Mouse (Mus musculus) intestine, embryonic 14.5 days (tissue): ENCODE measurements at regions not wholly inside any gene's neighbourhood (a gene's known extent, or its start where the extent isn't known, plus 50 kb on each side); places are given as distances from the start of the nearest gene placed in this dataset.

ENCODE experiments used
- ATAC-seq: fragments of 200-750 bp; cut with Nextera tagmentation; replicated peaks from 2 replicates; pipeline ENCODE4 v1.8.0; 2017; ENCODE audit warnings: low read depth, moderate number of reproducible peaks, moderate TSS enrichment, moderate library complexity; ENCODE audit not compliant: low FRiP score, low TSS enrichment
- DNase-seq: peaks from one replicate; pipeline ENCODE4 v3.0.0-alpha.2; 2018; ENCODE audit warnings: low spot score
- H3K27ac ChIP-seq: fragments of 300-500 bp; sonication (generic); 2 replicates; pipeline ENCODE4 v1.5.1; 2014; ENCODE audit warnings: low read depth, mild to moderate bottlenecking, control low read depth
- H3K27me3 ChIP-seq: fragments of 300-500 bp; sonication (generic); replicated peaks from 2 replicates; pipeline ENCODE4 v1.6.1; 2014; ENCODE audit warnings: low read length, control low read depth; ENCODE audit not compliant: control insufficient read depth, insufficient read depth
- H3K36me3 ChIP-seq: fragments of 300-500 bp; sonication (generic); 2 replicates; pipeline ENCODE4 v1.6.1; 2014; ENCODE audit warnings: low read length, control low read depth; ENCODE audit not compliant: control insufficient read depth, insufficient read depth
- H3K4me1 ChIP-seq: fragments of 300-500 bp; sonication (generic); replicated peaks from 2 replicates; pipeline ENCODE4 v1.6.1; 2014; ENCODE audit warnings: low read length, control low read depth, mixed read lengths; ENCODE audit not compliant: control insufficient read depth, insufficient read depth
- H3K4me2 ChIP-seq: fragments of 300-500 bp; sonication (generic); 2 replicates; pipeline ENCODE4 v1.6.1; 2014; ENCODE audit warnings: low read length
- H3K4me3 ChIP-seq: fragments of 300-500 bp; sonication (generic); 2 replicates; pipeline ENCODE4 v1.5.1; 2014; ENCODE audit warnings: low read depth, low read length, control low read depth, mixed read lengths
- H3K9ac ChIP-seq: fragments of 300-500 bp; sonication (generic); 2 replicates; pipeline ENCODE4 v1.6.1; 2014; ENCODE audit warnings: mild to moderate bottlenecking, low read length
- H3K9me3 ChIP-seq: fragments of 300-500 bp; sonication (generic); 2 replicates; pipeline ENCODE4 v1.6.1; 2016; ENCODE audit warnings: low read length, control low read depth; ENCODE audit not compliant: control insufficient read depth
- WGBS: fragments of 180-500 bp; shearing (Covaris S2); extraction: QIAGEN DNeasy Blood & Tissue Kit; methylation state at CpG from one replicate; pipeline ENCODE4 v1.1.7; 2014; 5-methylcytosine and 5-hydroxymethylcytosine counted together

DNA sequence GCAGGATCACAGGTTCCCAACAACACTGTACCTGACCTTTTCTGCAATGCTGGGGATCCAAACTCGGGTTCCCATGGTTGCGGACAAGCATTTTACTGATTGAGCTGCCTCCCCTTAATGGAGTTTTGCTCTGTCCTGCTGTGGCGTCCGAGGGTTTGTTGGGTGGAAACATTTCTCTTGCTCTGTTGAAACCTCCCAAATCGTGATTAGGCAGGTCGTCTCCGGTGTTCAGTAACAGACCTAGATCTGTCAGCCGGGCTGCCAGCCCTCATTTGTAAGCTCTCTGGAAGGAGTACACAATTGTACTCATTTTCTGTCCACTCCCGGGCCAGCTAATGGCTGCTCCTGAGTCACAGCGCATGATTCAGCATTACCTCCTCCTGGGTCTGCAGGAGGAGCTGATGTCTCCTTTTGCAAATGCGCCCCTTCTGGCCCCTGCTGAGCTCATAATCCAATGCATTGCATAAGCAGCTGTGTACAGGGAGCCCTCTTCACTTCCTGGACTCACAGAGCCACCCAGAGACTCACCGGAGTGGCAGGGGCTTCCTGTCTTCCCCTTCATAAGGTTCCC is 49.8 kb upstream of the Sipa1l2 start:
- no peak overlapping the region for H3K4me3 ChIP-seq
- H3K27ac ChIP-seq: peak overlapping the region; percentile 51
- no peaks in the 10 kb centered on the region for H3K36me3 ChIP-seq
- no peaks in the 10 kb centered on the region for H3K27me3 ChIP-seq
- no peaks in the 10 kb centered on the region for H3K9me3 ChIP-seq
- DNase-seq (peak; percentile 79), ATAC-seq (peak; percentile 75)
- WGBS: 17% methylated on average over 12 of the region's 12 CpGs
- no peak overlapping the region for H3K9ac ChIP-seq
- H3K4me1 ChIP-seq: peaks cover 18% of the 10 kb centered on the region
- H3K4me2 ChIP-seq: peak overlapping the region; percentile 29
